Comparison of ENCODE assay signal across 8 mouse cellular contexts in genomic region chr6:84106082-84106481, GRCm38 (mm10).
DNase-seq lines count a peak whose midpoint lies in the region; ATAC-seq lines count a peak whose summit lies in the region.

No protein-coding gene starts in this region.

- peaks cover 20% of the 10 kb centered on the region; the same call in 1 of the 2 replicates for H3K4me1 ChIP-seq in heart, embryonic 11.5 days (ENCODE audit: control insufficient read depth, insufficient read depth, low read length)
- H3K4me1 ChIP-seq in neural tube, embryonic 11.5 days (ENCODE audit: control insufficient read depth, insufficient read depth, low read length), result peaks cover 21% of the 10 kb centered on the region
- peaks cover 84% of the 10 kb centered on the region for H3K4me1 ChIP-seq in limb, embryonic 13.5 days
- H3K4me1 ChIP-seq in stomach, embryonic 16.5 days (ENCODE audit: control insufficient read depth, insufficient read depth, low read length), result no peaks in the 10 kb centered on the region

- H3K9ac ChIP-seq in heart, embryonic 11.5 days (ENCODE audit: low read depth, low read length), result peak overlapping the region; percentile 56; the same call in 1 of the 2 replicates
- H3K9ac ChIP-seq in neural tube, embryonic 11.5 days (ENCODE audit: low read length), result no peak overlapping the region
- peak overlapping the region; percentile 57 for H3K9ac ChIP-seq in limb, embryonic 13.5 days
- H3K9ac ChIP-seq in stomach, embryonic 16.5 days (ENCODE audit: low read length), result 0 out of 2 replicates have a peak overlapping the region, but pooled peaks have one; percentile 20

- no peak overlapping the region for H3K27ac ChIP-seq in heart, embryonic 11.5 days (ENCODE audit: low read depth, low read length)
- H3K27ac ChIP-seq in neural tube, embryonic 11.5 days (ENCODE audit: low read depth, low read length), result peak overlapping the region; percentile 74
- H3K27ac ChIP-seq in limb, embryonic 13.5 days, result peak overlapping the region; percentile 91
- H3K27ac ChIP-seq in stomach, embryonic 16.5 days (ENCODE audit: low read length), result no peak overlapping the region

- no peaks in the 10 kb centered on the region for H3K9me3 ChIP-seq in heart, embryonic 11.5 days (replicated peaks; ENCODE audit: control insufficient read depth, low read length)
- H3K9me3 ChIP-seq in neural tube, embryonic 11.5 days (ENCODE audit: control insufficient read depth, low read length), result no peaks in the 10 kb centered on the region
- no peaks in the 10 kb centered on the region for H3K9me3 ChIP-seq in limb, embryonic 13.5 days
- no peaks in the 10 kb centered on the region for H3K9me3 ChIP-seq in stomach, embryonic 16.5 days (replicated peaks; ENCODE audit: control insufficient read depth, low read length)

- H3K27me3 ChIP-seq in heart, embryonic 11.5 days (ENCODE audit: control insufficient read depth, insufficient read depth, low read length), result peaks cover 19% of the 10 kb centered on the region
- H3K27me3 ChIP-seq in neural tube, embryonic 11.5 days (ENCODE audit: control insufficient read depth, insufficient read depth, low read length), result 0 out of 2 replicates have a peak, but pooled peaks cover 4% of the 10 kb centered on the region
- H3K27me3 ChIP-seq in limb, embryonic 13.5 days, result peaks cover 22% of the 10 kb centered on the region
- peaks cover 19% of the 10 kb centered on the region; the same call in 1 of the 2 replicates for H3K27me3 ChIP-seq in stomach, embryonic 16.5 days (ENCODE audit: control insufficient read depth, insufficient read depth, low read length)

- no peak for DNase-seq in heart, postnatal 14 days
- no peak for DNase-seq in neural tube, embryonic 11.5 days (ENCODE audit: low spot score)
- DNase-seq in neural tube, embryonic 10.5 days (ENCODE audit: extremely low spot score, low spot score), result no peak
- no peak for DNase-seq in adrenal gland, postnatal 36 days
- no peak for DNase-seq in adipocyte (ENCODE audit: low spot score)

- peak overlapping the region; percentile 40; the same call in 1 of the 2 replicates for H3K4me3 ChIP-seq in heart, embryonic 11.5 days (ENCODE audit: low read depth, low read length)
- no peak overlapping the region; the same call in 1 of the 2 replicates for H3K4me3 ChIP-seq in neural tube, embryonic 11.5 days (ENCODE audit: low read depth, low read length)
- peak overlapping the region; percentile 39 for H3K4me3 ChIP-seq in limb, embryonic 13.5 days
- peak overlapping the region; percentile 39 for H3K4me3 ChIP-seq in stomach, embryonic 16.5 days (replicated peaks; ENCODE audit: low read length)

- H3K36me3 ChIP-seq in heart, embryonic 11.5 days (ENCODE audit: control insufficient read depth, insufficient read depth, low read length), result 0 out of 2 replicates have a peak, but pooled peaks cover 3% of the 10 kb centered on the region
- no peaks in the 10 kb centered on the region for H3K36me3 ChIP-seq in neural tube, embryonic 11.5 days (ENCODE audit: control insufficient read depth, insufficient read depth, low read length)
- no peaks in the 10 kb centered on the region for H3K36me3 ChIP-seq in limb, embryonic 13.5 days
- no peaks in the 10 kb centered on the region for H3K36me3 ChIP-seq in stomach, embryonic 16.5 days (ENCODE audit: control insufficient read depth, insufficient read depth, low read length)

- H3K4me2 ChIP-seq in heart, embryonic 11.5 days, result peak overlapping the region; percentile 78
- H3K4me2 ChIP-seq in neural tube, embryonic 11.5 days (ENCODE audit: low read depth), result peak overlapping the region; percentile 42
- H3K4me2 ChIP-seq in limb, embryonic 13.5 days (replicated peaks), result peak overlapping the region; percentile 70
- peak overlapping the region; percentile 58 for H3K4me2 ChIP-seq in stomach, embryonic 16.5 days (ENCODE audit: low read depth, low read length)

- intact Hi-C loops in heart, postnatal 14 days (cut with DNase I), result no loop called here

- no peak for ATAC-seq in heart, embryonic 11.5 days (replicated peaks; ENCODE audit: insufficient number of reproducible peaks, low FRiP score, low TSS enrichment)
- ATAC-seq in neural tube, embryonic 11.5 days (ENCODE audit: insufficient read depth, low FRiP score, low TSS enrichment), result peak; percentile 42; the same call in 1 of the 2 replicates
- peak; percentile 37 for ATAC-seq in limb, embryonic 13.5 days (ENCODE audit: low FRiP score, low read depth)
- ATAC-seq in stomach, embryonic 16.5 days (ENCODE audit: insufficient read depth, low FRiP score), result no peak

- 33% methylated on average over 12 of the region's 12 CpGs for WGBS in heart, embryonic 11.5 days (ENCODE audit: insufficient replicate concordance)
- 5% methylated on average over 12 of the region's 12 CpGs for WGBS in neural tube, embryonic 11.5 days
- 3% methylated on average over 12 of the region's 12 CpGs for WGBS in limb, embryonic 13.5 days
- 14% methylated on average over 12 of the region's 12 CpGs for WGBS in stomach, embryonic 16.5 days

Comparison
In these comparisons a context has a peak if more than half of its experiments do, and no peak if none do; other contexts are left out.
1. ATAC-seq: peak in neural tube, embryonic 11.5 days (single experiment) and limb, embryonic 13.5 days (single experiment); none in heart, embryonic 11.5 days (single experiment) and stomach, embryonic 16.5 days (single experiment).
2. H3K27ac ChIP-seq: peak in neural tube, embryonic 11.5 days (single experiment) and limb, embryonic 13.5 days (single experiment); none in heart, embryonic 11.5 days (single experiment) and stomach, embryonic 16.5 days (single experiment).
3. Peak in every context shown above with its lines, with median percentiles within 50 percentile points of each other: H3K4me2 ChIP-seq.